Mouse (Mus musculus): ENCODE results near the gene Cyp2g1. TPM values are rescaled to one million over a fixed set of nuclear protein-coding genes. Genes with fewer than 3 reads are reported as not detected.

The Cyp2g1 gene
- 0.20 TPM for polyA plus RNA-seq (2017; shearing (Covaris generic))

GRCm38 (mm10) chr7:26808592-26808991 is at the start of gene Cyp2g1:
TSS of gene Cyp2g1 (plus strand) at chr7:26808892.

GRCm38 (mm10) chr7:26835059-26835458 is 26.4 kb downstream of the Cyp2g1 start, which contains the start of gene Cyp2a5:
TSS of gene Cyp2a5 (plus strand) at chr7:26835305.

Other genes with a start within 250 kb of the Cyp2g1 start
- 0.22 TPM for gene Vmn1r185, start 190.4 kb upstream of the Cyp2g1 start, polyA plus RNA-seq (2017; shearing (Covaris generic))
- gene Cyp2b23, start 122.5 kb upstream of the Cyp2g1 start, polyA plus RNA-seq (2017; shearing (Covaris generic)) = not detected
- not detected for gene Cyp2b19, start 51.8 kb upstream of the Cyp2g1 start, polyA plus RNA-seq (2017; shearing (Covaris generic))
- not detected for gene Cyp2a5, start 26.4 kb downstream of the Cyp2g1 start, polyA plus RNA-seq (2017; shearing (Covaris generic))
- not detected for gene Cyp2a22, start 130.5 kb downstream of the Cyp2g1 start, polyA plus RNA-seq (2017; shearing (Covaris generic))
- not detected for gene Cyp2a12, start 220.2 kb downstream of the Cyp2g1 start, polyA plus RNA-seq (2017; shearing (Covaris generic))

Data from effector memory CD4-positive, alpha-beta T cell, adult 5 months (primary cell).